Mouse (Mus musculus) myocyte (in vitro differentiated cells): Measurements from ENCODE around the gene Rundc1.

ENCODE experiments used
- CEBPB ChIP-seq: IDR thresholded peaks from 2 replicates; pipeline ENCODE4 v1.6.1; 2011; ENCODE audit warnings: mild to moderate bottlenecking, moderate library complexity; ENCODE audit not compliant: poor library complexity, insufficient read depth, severe bottlenecking
- E2F4 ChIP-seq: IDR thresholded peaks from one replicate; pipeline ENCODE4 v1.6.1; 2011; ENCODE audit warnings: mild to moderate bottlenecking, control low read depth, moderate library complexity; ENCODE audit not compliant: insufficient read depth
- MAX ChIP-seq: IDR thresholded peaks from one replicate; pipeline ENCODE4 v1.6.1; 2011; ENCODE audit warnings: low read depth, mild to moderate bottlenecking, control low read depth
- MYOD1 ChIP-seq, 3 experiments: IDR thresholded peaks; one replicate each; pipeline ENCODE4 v1.6.1; 2011; ENCODE audit warnings: control low read depth in 2 of 3, low read depth in 2 of 3, mild to moderate bottlenecking in 2 of 3, moderate library complexity in 1 of 3; ENCODE audit not compliant: insufficient read length in 2 of 3, control insufficient read depth in 1 of 3
- POLR2A ChIP-seq: IDR thresholded peaks from one replicate; pipeline ENCODE4 v1.6.1; 2011; ENCODE audit warnings: low read depth, mild to moderate bottlenecking, control low read depth, moderate library complexity; ENCODE audit not compliant: insufficient read length
- POLR2AphosphoS2 ChIP-seq: IDR thresholded peaks from one replicate; pipeline ENCODE4 v1.6.1; 2011; ENCODE audit warnings: low read depth, control low read depth; ENCODE audit not compliant: insufficient read length
- SRF ChIP-seq: IDR thresholded peaks from one replicate; pipeline ENCODE4 v1.6.1; 2011; ENCODE audit warnings: low read depth; ENCODE audit not compliant: control insufficient read depth, insufficient read length
- TCF12 ChIP-seq: IDR thresholded peaks from one replicate; pipeline ENCODE4 v1.6.1; 2011; ENCODE audit warnings: mild to moderate bottlenecking, control low read depth; ENCODE audit not compliant: poor library complexity, insufficient read depth, severe bottlenecking
- TCF3 ChIP-seq: IDR thresholded peaks from one replicate; pipeline ENCODE4 v1.6.1; 2011; ENCODE audit warnings: low read depth, control low read depth; ENCODE audit not compliant: insufficient read length
- USF1 ChIP-seq: IDR thresholded peaks from one replicate; pipeline ENCODE4 v1.6.1; 2011; ENCODE audit warnings: low read depth, mild to moderate bottlenecking, control low read depth, moderate library complexity

DNA sequence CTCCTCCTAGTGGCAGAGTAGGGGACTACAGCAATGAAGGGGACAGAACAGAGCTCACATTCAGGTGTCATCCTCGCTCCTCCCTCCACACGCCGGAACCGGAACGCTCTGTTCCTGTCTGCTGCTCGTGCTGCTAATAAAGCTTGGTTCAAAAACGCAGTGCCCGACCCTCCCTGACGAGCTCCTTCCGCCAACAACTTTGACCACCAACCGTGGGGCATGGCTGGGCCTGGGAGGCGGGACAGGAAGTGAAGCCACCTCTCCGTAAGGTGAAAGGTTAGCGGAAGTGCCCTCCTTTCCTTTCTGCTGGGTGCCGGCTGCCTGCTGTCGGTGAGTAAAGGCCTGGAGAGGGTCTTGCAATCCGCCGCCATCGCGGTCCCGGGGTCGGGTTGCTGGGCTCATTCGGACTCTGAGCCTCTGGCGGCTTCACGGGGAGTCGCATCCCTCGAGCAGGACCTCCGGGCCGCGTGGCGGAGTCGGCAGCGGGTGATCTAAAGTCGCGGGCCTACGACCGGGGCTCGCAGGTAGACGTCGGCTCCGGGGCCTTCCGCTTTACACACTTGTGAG is 17.3 kb downstream of the Rundc1 start, which contains the start of gene Rpl27:
- TF ChIP-seq POLR2A (peak; percentile 90), MYOD1 (IDR thresholded peaks at IDR 0.05; ENCODE audit: control insufficient read depth in 1 of 3, insufficient read length in 2 of 3, low read depth in 2 of 3) (peak in 1 of 3 experiments; percentile 22), E2F4 (no peak), TCF12 (no peak), SRF (peak; percentile 73), POLR2AphosphoS2 (peak; percentile 88), CEBPB (no peak), MAX (no peak), TCF3 (no peak), USF1 (no peak)
